Mouse (Mus musculus) midbrain, embryonic 12.5 days (tissue): ENCODE measurements around the gene Cdkn1a. TPM values are rescaled to one million over a fixed set of nuclear protein-coding genes. Genes with fewer than 3 reads are reported as not detected.
"Not testable (repeated sequence)": the region's sequence is repeated elsewhere in the genome, so short reads cannot be mapped to it uniquely, and the experiment has no call there.

Source experiments
- ATAC-seq: fragments of 200-750 bp; cut with Nextera tagmentation; 2 replicates; pipeline ENCODE4 v1.8.0; 2017; ENCODE audit warnings: low read depth, moderate TSS enrichment, moderate library complexity; ENCODE audit not compliant: low FRiP score
- H3K27ac ChIP-seq: fragments of 300-500 bp; sonication (generic); replicated peaks from 2 replicates; pipeline ENCODE4 v1.5.1; 2016; ENCODE audit warnings: mild to moderate bottlenecking
- H3K27me3 ChIP-seq: fragments of 300-500 bp; sonication (generic); 2 replicates; pipeline ENCODE4 v1.6.1; 2016; ENCODE audit warnings: mild to moderate bottlenecking
- H3K36me3 ChIP-seq: fragments of 300-500 bp; sonication (generic); 2 replicates; pipeline ENCODE4 v1.6.1; 2016
- H3K4me1 ChIP-seq: fragments of 300-500 bp; sonication (generic); 2 replicates; pipeline ENCODE4 v1.6.1; 2016
- H3K4me2 ChIP-seq: fragments of 300-500 bp; sonication (generic); replicated peaks from 2 replicates; pipeline ENCODE4 v1.6.1; 2016; ENCODE audit warnings: mild to moderate bottlenecking, moderate library complexity
- H3K4me3 ChIP-seq: fragments of 300-500 bp; sonication (generic); 2 replicates; pipeline ENCODE4 v1.5.1; 2016; ENCODE audit warnings: mild to moderate bottlenecking
- H3K9ac ChIP-seq: fragments of 300-500 bp; sonication (generic); replicated peaks from 2 replicates; pipeline ENCODE4 v1.6.1; 2016; ENCODE audit warnings: mild to moderate bottlenecking, moderate library complexity
- H3K9me3 ChIP-seq: fragments of 300-500 bp; sonication (generic); 2 replicates; pipeline ENCODE4 v1.6.1; 2016; ENCODE audit warnings: mild to moderate bottlenecking
- WGBS: fragments of 180-500 bp; shearing (Covaris S2); methylation state at CpG from one replicate; pipeline ENCODE4 v1.1.7; 2016; 5-methylcytosine and 5-hydroxymethylcytosine counted together
- polyA plus RNA-seq: library from polyadenylated mRNA; unstranded; fragments of >200 nt; fragmentation: Nextera tagmentation; extraction: Ambion mirVana; gene quantifications from 2 replicates; pipeline ENCODE4 v1.2.1, GENCODE M21; 2016

The Cdkn1a gene
- polyA plus RNA-seq, 1 experiment from 2014 or later: 23.5 TPM

DNA sequence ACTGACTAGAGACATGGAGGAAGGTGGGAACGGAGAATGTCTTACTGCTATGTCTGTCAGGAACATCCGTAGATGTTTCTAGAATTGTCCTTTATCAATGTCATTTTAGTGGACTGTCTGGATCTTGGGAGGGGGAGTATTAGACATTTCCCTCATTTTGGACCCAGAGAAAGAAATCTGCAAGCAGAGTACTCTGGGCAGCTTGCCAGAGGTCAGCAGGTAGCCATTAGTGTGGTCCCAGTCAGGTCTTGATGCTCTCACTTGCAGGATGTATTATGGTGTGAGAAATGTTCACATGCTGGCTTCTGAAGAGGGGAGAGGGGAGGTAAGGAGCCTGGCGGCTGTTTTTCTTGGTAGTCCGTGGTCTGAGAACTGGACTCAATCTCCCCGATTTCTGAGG is 1.7 kb downstream of the Cdkn1a start:
- Histone ChIP-seq H3K9ac (no peak overlapping the region), H3K27ac (no peak overlapping the region), H3K27me3 (peaks cover 62% of the 10 kb centered on the region), H3K4me3 (no peak overlapping the region), H3K4me2 (no peak overlapping the region), H3K4me1 (peaks cover 22% of the 10 kb centered on the region), H3K36me3 (no peaks in the 10 kb centered on the region), H3K9me3 (no peaks in the 10 kb centered on the region)
- 63% methylated on average over 5 of the region's 5 CpGs for WGBS
- no peak for ATAC-seq

DNA sequence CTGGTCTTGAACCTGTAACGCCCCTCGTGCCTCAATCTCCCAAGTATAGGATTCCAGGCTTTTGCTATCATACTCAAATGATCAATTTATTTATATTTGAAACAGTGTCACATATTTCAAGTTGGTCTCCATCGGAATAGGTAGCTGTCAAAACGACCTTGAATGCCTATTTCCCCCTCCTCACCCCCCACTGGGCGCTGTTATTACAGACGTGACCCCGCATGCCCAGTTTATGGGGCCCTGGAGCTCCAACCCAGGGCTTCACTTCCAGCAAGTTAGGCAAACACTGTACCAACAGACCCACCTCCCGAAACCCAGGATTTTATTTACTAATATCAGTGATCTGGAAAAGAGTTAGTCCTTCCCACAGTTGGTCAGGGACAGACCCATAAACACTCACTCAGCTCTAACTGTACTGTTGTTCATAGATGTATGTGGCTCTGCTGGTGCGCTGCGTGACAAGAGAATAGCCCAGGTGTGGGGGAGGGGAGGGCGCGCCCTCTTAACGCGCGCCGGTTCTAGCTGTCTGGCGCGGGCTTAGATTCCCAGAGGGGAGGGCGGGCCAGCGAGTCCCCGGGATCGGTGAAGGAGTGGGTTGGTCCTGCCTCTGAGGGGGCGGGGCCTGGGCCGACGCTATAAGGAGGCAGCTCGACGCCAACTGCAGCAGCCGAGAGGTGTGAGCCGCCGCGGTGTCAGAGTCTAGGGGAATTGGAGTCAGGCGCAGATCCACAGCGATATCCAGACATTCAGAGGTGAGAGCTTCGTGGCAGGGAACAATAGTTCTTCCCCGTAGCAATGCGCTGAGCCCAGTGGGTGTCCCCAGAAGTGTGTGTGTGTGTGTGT is 2.6 kb downstream of the Cdkn1a start:
- H3K9ac ChIP-seq: peak overlapping the region; percentile 56
- peaks cover 22% of the 10 kb centered on the region for H3K4me1 ChIP-seq
- H3K36me3 ChIP-seq: no peaks in the 10 kb centered on the region
- H3K27me3 ChIP-seq: peaks cover 62% of the 10 kb centered on the region
- H3K4me3 ChIP-seq: peak overlapping the region; percentile 55
- WGBS: 8% methylated on average over 36 of the region's 36 CpGs
- peak overlapping the region; percentile 78 for H3K4me2 ChIP-seq
- peak; percentile 85 for ATAC-seq
- no peak overlapping the region for H3K27ac ChIP-seq
- no peaks in the 10 kb centered on the region for H3K9me3 ChIP-seq

DNA sequence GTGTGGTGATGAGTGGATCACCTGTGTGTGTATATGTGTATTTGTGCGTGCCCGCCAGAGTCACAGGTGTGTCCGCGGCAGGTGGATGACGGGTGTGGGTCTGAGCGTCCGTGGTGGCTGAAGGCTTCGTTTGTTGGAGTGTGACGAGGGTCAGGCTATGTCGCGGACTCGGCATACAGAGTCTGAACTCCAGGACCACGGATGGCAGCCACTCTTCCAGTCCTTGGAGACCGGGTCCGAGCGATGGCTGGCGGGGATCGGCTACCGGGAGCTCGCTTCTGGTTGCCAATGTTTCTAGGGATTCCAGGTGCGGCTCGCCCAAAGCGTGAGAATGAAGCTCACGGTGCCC is 3.2 kb downstream of the Cdkn1a start:
- Histone ChIP-seq H3K9me3 (no peaks in the 10 kb centered on the region), H3K27me3 (peaks cover 62% of the 10 kb centered on the region), H3K27ac (no peak overlapping the region), H3K4me2 (peak overlapping the region; percentile 78), H3K36me3 (no peaks in the 10 kb centered on the region), H3K4me3 (peak overlapping the region; percentile 55), H3K9ac (peak overlapping the region; percentile 56), H3K4me1 (peaks cover 22% of the 10 kb centered on the region)
- peak; percentile 44; the same call in 1 of the 2 replicates for ATAC-seq
- 2% methylated on average over 24 of the region's 24 CpGs for WGBS

DNA sequence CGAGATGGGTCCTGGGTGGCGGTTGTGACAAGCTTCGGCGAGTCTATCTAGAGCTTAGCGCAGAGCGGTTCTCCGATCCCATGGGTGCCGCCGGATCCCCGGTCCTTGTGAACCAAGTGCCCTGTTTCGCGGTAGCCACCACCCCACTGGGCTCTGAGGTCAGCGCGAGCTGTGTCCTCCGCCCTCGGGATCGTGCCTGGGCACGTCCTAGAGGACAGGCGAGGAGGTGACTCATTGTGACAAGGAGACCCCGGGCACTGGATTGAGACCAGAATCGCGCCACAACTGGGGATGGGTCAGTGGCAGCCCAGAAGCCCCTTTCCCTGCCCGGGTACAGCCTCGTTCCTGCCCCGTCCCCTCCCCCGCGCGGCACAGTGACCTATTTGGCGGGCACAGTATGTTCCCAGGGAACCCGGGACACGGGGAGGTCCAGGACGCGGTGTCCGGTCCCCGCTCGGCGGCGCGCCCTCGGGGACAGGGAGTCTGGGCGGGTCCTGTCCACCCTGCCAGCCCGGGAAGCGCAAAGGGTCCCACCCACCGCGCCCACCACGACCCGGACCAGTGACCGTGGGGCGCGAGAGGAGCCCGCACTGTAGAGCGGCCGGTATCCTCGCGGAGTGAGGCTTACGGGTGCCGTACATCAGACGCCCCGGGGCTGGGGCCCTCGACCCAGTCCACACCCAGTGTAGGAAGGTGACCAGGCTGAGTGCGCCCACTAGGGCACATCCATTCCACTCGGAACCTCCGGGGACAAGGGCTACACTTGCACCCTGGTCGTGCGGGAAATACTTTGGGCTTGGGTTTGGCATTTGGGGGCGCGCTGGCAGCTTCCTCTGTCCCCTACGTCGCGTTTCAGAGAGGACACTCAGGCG is 3.8 kb downstream of the Cdkn1a start:
- 2% methylated on average over 71 of the region's 71 CpGs for WGBS

DNA sequence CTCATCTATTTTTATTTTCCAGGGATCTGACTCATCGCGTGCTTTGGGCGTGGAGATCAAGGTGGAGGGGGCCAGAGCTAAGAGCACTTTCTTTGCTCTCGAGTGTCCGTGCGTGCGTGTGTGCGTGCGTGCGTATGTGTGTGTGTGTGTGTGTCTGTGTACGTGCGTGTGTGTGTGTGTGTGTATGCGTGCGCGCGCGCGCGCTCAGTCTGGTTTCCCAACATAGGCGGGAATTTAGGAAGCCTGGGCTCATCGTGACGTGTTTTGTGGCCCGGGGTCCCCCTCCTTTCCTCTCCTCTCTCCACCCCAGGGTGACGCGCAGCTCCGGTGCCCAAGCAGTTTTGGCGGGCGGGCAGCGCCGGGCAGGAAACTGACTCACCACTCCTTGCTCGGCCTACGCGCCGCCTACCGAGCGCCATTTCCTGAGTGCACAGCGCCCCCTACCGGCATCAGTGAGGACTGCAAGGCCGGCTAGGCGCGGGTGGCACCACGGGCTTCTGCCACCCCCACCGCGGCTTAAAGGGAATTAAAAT is 4.5 kb downstream of the Cdkn1a start:
- Histone ChIP-seq H3K27me3 (peaks cover 58% of the 10 kb centered on the region), H3K9me3 (no peaks in the 10 kb centered on the region), H3K27ac (no peak overlapping the region), H3K4me3 (peak overlapping the region; percentile 55), H3K4me1 (peaks cover 22% of the 10 kb centered on the region), H3K9ac (peak overlapping the region; percentile 56; the same call in 1 of the 2 replicates), H3K36me3 (no peaks in the 10 kb centered on the region), H3K4me2 (peak overlapping the region; percentile 78)
- WGBS: under 1% methylated on average over 44 of the region's 44 CpGs
- ATAC-seq: peak; percentile 66

More for the DNA sequence above, 3.8 kb downstream of the Cdkn1a start:
- peak overlapping the region; percentile 55 for H3K4me3 ChIP-seq
- no peaks in the 10 kb centered on the region for H3K36me3 ChIP-seq
- peak overlapping the region; percentile 56 for H3K9ac ChIP-seq
- peaks cover 22% of the 10 kb centered on the region for H3K4me1 ChIP-seq
- peak; percentile 50; the same call in 1 of the 2 replicates for ATAC-seq
- H3K27me3 ChIP-seq: peaks cover 62% of the 10 kb centered on the region
- no peak overlapping the region for H3K27ac ChIP-seq
- H3K9me3 ChIP-seq: no peaks in the 10 kb centered on the region
- peak overlapping the region; percentile 78 for H3K4me2 ChIP-seq

DNA sequence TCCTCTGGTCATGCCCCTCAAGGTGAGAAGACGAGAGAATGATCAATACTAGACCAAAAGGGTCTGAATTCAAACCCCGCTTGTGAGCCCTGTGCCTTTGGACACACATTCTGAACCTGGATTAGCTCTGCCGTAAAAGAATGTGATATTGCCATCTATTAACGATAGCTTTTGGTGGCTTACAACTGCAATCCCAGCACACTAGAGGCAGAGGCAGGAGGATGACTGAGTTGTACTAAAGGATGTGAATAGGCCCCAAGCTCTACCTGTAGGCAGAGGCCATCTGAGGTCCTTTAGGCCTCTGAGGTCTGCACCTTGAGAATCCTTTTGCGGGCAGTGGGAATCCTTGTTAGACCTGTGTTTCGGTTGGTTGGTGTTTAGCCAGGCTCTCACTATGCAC is 5.5 kb downstream of the Cdkn1a start:
- Histone ChIP-seq H3K9ac (no peak overlapping the region), H3K4me2 (no peak overlapping the region), H3K4me3 (no peak overlapping the region), H3K27ac (no peak overlapping the region), H3K36me3 (no peaks in the 10 kb centered on the region), H3K4me1 (peaks cover 22% of the 10 kb centered on the region), H3K27me3 (peaks cover 52% of the 10 kb centered on the region), H3K9me3 (peaks cover 3% of the 10 kb centered on the region; the same call in 1 of the 2 replicates)
- ATAC-seq: no peak
- 90% methylated on average over 6 of the region's 6 CpGs for WGBS

GRCm38 (mm10) chr17:29096851-29097561 is 6.2 kb downstream of the Cdkn1a start:
- no peak overlapping the region for H3K27ac ChIP-seq
- WGBS: 67% methylated on average over 7 of the region's 7 CpGs
- H3K9ac ChIP-seq: no peak overlapping the region
- H3K9me3 ChIP-seq: peaks cover 3% of the 10 kb centered on the region; the same call in 1 of the 2 replicates
- no peak overlapping the region for H3K4me3 ChIP-seq
- peaks cover 22% of the 10 kb centered on the region for H3K4me1 ChIP-seq
- H3K4me2 ChIP-seq: no peak overlapping the region
- peaks cover 46% of the 10 kb centered on the region for H3K27me3 ChIP-seq
- H3K36me3 ChIP-seq: no peaks in the 10 kb centered on the region
- no peak for ATAC-seq

DNA sequence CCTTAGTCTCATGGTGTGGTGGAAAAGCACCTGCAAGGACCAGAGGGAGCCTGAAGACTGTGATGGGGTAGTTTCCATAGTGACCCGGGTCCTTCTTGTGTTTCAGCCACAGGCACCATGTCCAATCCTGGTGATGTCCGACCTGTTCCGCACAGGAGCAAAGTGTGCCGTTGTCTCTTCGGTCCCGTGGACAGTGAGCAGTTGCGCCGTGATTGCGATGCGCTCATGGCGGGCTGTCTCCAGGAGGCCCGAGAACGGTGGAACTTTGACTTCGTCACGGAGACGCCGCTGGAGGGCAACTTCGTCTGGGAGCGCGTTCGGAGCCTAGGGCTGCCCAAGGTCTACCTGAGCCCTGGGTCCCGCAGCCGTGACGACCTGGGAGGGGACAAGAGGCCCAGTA is 7.5 kb downstream of the Cdkn1a start:
- 92% methylated on average over 24 of the region's 24 CpGs for WGBS
- H3K4me1 ChIP-seq: peaks cover 20% of the 10 kb centered on the region
- no peak overlapping the region for H3K27ac ChIP-seq
- H3K4me2 ChIP-seq: no peak overlapping the region
- ATAC-seq: no peak
- H3K27me3 ChIP-seq: peaks cover 33% of the 10 kb centered on the region
- no peak overlapping the region for H3K4me3 ChIP-seq
- H3K36me3 ChIP-seq: no peaks in the 10 kb centered on the region
- no peak overlapping the region for H3K9ac ChIP-seq
- peaks cover 3% of the 10 kb centered on the region; the same call in 1 of the 2 replicates for H3K9me3 ChIP-seq

DNA sequence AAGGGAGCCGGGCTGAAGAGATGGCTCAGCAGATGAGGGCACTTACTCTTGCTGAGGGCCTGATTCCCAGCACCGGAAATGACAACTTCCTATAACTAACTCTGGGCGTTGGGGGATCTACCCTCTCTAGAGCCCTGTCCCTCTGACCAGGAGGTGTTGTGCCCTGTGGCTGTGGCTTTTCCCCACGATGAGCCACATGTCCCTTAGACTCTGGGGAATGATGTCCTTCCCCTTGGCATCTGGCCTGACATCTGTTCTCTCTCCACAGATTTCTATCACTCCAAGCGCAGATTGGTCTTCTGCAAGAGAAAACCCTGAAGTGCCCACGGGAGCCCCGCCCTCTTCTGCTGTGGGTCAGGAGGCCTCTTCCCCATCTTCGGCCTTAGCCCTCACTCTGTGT is 8.3 kb downstream of the Cdkn1a start:
- no peak overlapping the region for H3K9ac ChIP-seq
- peaks cover 12% of the 10 kb centered on the region for H3K4me1 ChIP-seq
- no peak overlapping the region for H3K4me2 ChIP-seq
- peaks cover 6% of the 10 kb centered on the region; the same call in 1 of the 2 replicates for H3K9me3 ChIP-seq
- no peak overlapping the region for H3K4me3 ChIP-seq
- H3K27me3 ChIP-seq: peaks cover 25% of the 10 kb centered on the region
- WGBS: 90% methylated on average over 8 of the region's 8 CpGs
- no peaks in the 10 kb centered on the region for H3K36me3 ChIP-seq
- no peak overlapping the region for H3K27ac ChIP-seq
- no peak for ATAC-seq

DNA sequence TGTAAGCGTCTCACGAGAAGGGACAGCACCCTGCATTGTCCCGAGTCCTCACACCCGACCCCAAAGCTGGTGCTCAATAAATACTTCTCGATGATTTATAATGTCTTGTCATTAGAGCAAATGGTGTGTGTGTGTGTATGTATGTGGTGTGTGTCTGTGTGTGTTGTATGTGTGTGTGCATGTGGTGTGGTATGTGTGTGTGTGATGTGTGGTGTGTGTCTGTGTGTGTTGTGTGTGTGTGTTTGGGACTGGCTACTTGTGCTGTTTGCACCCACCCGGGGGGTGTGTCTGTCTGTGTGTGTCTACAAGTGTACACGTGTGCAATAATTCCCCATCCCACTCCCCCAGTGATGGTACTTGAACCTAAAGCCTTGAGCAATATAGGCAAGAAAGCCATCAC is 9.9 kb downstream of the Cdkn1a start:
- no peak for ATAC-seq
- H3K27ac ChIP-seq: no peak overlapping the region
- H3K9me3 ChIP-seq: peaks cover 9% of the 10 kb centered on the region; the same call in 1 of the 2 replicates
- 0 out of 2 replicates have a peak, but pooled peaks cover under 1% of the 10 kb centered on the region for H3K4me1 ChIP-seq
- peaks cover 12% of the 10 kb centered on the region for H3K27me3 ChIP-seq
- 90% methylated on average over 7 of the region's 7 CpGs for WGBS
- H3K4me3 ChIP-seq: no peak overlapping the region
- no peak overlapping the region for H3K9ac ChIP-seq
- H3K36me3 ChIP-seq: no peaks in the 10 kb centered on the region
- no peak overlapping the region for H3K4me2 ChIP-seq

DNA sequence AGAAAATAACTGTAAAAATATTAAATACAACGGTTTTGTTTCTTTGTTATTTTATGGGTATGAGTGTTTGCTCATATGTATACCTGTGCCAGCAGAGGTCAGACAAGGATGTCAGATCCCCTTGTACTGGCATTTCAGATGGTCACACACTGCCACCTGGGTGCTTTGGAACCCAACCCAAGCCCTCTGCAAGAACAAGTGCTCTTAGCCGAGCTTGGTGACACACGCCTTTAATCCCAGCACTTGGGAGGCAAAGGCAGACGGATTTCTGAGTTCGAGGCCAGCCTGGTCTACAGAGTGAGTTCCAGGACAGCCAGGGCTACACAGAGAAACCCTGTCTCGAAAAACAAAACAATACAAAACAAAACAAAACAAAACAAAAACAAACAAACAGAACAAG is 19.6 kb downstream of the Cdkn1a start:
- H3K4me1 ChIP-seq, H3K9ac ChIP-seq, H3K27ac ChIP-seq, H3K27me3 ChIP-seq, ATAC-seq, H3K4me3 ChIP-seq, H3K36me3 ChIP-seq, H3K9me3 ChIP-seq, H3K4me2 ChIP-seq: not testable (repeated sequence)
- 85% methylated on average over 6 of the region's 6 CpGs for WGBS
